Mouse (Mus musculus): ENCODE measurements around the gene Jmy. TPM values are rescaled to one million over a fixed set of nuclear protein-coding genes. Genes with fewer than 3 reads are reported as not detected.

Jmy gene
- total RNA-seq, 4 experiments from 2014 or later: 49.5 to 64.5 (median 54.5) TPM

Other genes with a start within 250 kb of the Jmy start
- 10 to 100 TPM; 27.3 to 38.2 (median 32.2) TPM for gene Homer1, start 200.2 kb downstream of the Jmy start, total RNA-seq (2022)
- gene Bhmt, start 138.2 kb upstream of the Jmy start, total RNA-seq (2022): 1 to 10 TPM in 2 of 4 experiments, under 1 TPM in 2; 0.61 to 4.9 (median 1.0) TPM
- under 1 TPM; 0.21 to 0.40 (median 0.26) TPM for gene Bhmt2, start 174.5 kb upstream of the Jmy start, total RNA-seq (2022)
- gene Dmgdh, start 174.6 kb upstream of the Jmy start, total RNA-seq (2022): under 1 TPM; 0.10 to 0.52 (median 0.23) TPM